Mouse (Mus musculus): ENCODE data around the gene Rpl7a. TPM values are rescaled to one million over a fixed set of nuclear protein-coding genes. Genes with fewer than 3 reads are reported as not detected.

The Rpl7a gene
- total RNA-seq, 1 experiment: 3,070 TPM

DNA sequence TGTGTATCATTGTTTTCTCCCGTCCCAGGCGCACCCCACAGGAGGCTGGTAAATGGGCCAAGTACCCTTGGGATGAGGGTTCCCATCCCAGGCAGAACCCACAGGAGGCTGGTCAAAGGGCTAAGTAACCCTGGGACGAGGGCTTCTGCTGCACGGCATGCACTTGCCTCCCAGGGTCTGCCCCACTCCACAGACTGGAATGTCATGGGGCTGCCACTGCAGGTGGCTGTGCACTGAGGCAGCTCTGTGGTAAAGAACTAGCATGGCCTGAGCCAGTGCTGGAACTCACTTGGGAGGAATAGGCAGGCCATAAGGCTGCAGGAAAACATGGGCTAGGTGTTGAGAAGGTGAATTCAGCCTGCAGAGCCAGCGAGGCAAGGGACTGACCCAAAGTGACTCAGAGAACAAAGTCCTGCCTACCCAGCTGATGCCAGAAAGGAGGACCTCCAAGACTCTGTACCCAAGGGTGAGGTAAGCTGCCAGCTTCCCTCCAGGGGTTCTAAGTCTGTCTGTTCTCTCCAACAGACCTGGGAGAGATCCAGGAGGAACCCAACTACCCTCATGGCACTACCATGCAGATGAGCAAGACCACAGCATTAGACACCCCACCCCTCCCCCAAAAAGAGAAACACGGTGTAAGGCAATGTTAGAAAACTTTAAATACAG, 9.8 kb downstream of the Rpl7a start:
- Histone ChIP-seq H3K36me3 (ENCODE audit: control insufficient read depth, insufficient read depth, low read length, poor library complexity, severe bottlenecking) (peaks cover 55% of the 10 kb centered on the region), H3K9me3 (ENCODE audit: control insufficient read depth, insufficient read depth, low read depth, low read length) (no peaks in the 10 kb centered on the region), H3K9ac (ENCODE audit: insufficient read depth, low read depth, low read length, poor library complexity, severe bottlenecking) (no peak overlapping the region), H3K4me1 (ENCODE audit: control insufficient read depth in 2 of 2, insufficient read depth in 2 of 2, low read length in 2 of 2, poor library complexity in 1 of 2) (peaks cover 0 to 6% of the 10 kb centered on the region in 2 experiments; a peak in 1 of 4 replicates), H3K27ac (ENCODE audit: insufficient read depth, low read depth, low read length, poor library complexity, severe bottlenecking) (no peak overlapping the region), H3K4me3 (ENCODE audit: insufficient read depth in 1 of 2, low read depth in 1 of 2, low read length in 2 of 2, poor library complexity in 1 of 2, severe bottlenecking in 1 of 2) (no peak overlapping the region)
- in situ Hi-C loops (cut with MboI; ENCODE audit: low sequenced_read_pairs in 2 of 2, unreplicated experiment in 2 of 2): loop anchor here in 1 of 2 experiments (25.0 kb wide), 1 partner anchor 483 kb away; the partner anchor contains the start of gene Sec16a
- no peak for DNase-seq (ENCODE audit: low read depth, low spot score)
- TF ChIP-seq CHD2 (IDR thresholded peaks at IDR 0.05; ENCODE audit: low read depth, low read length) (no peak), MAFK (IDR thresholded peaks at IDR 0.05; ENCODE audit: insufficient read depth, low read depth, low read length) (no peak), ZNF384 (IDR thresholded peaks at IDR 0.05; ENCODE audit: low read depth, low read length) (no peak), ZC3H11A (IDR thresholded peaks at IDR 0.05; ENCODE audit: borderline replicate concordance, low read depth, low read length) (no peak), HCFC1 (IDR thresholded peaks at IDR 0.05; ENCODE audit: borderline replicate concordance, insufficient read depth, low read length) (no peak)

GRCm38 (mm10) chr2:26921784-26922183, 11.2 kb downstream of the Rpl7a start:
- peaks cover 67% of the 10 kb centered on the region for H3K36me3 ChIP-seq (ENCODE audit: control insufficient read depth, insufficient read depth, low read length, poor library complexity, severe bottlenecking)

DNA sequence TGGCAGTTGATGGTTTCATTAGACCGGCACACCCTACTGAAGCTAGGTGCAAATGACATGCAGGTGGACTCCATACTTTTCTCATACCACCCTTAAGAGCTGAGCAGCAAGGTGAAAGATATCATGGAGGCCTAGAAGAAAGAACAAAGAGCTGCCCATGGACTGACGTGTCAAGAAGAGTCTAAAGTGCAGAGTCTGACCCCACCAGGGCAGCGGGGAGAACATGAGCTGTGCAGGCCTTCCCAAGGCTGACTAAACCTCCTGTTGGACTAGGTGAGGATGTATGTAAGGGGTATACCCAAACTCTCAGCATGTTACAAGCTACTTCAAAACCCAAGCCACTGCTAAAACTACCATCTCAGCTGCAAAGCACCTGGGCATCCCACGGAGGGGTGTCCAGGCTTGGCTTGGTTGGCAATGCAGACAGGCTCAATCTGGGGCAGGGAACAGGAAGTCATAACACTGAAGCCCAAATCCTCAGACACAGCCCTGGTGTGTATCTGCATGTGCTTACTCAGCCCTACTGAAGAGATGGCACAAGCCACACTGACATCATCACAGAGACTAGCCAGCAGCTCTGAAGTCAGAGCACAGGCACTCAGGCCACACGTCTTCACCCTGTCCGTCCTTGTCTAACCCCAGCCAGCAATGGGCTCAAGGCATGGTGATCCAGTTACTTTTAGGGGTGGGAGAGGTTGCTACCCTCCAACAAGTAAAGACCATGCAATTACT, 17.3 kb downstream of the Rpl7a start:
- Histone ChIP-seq H3K4me3 (ENCODE audit: insufficient read depth in 1 of 2, low read depth in 1 of 2, low read length in 2 of 2, poor library complexity in 1 of 2, severe bottlenecking in 1 of 2) (no peak overlapping the region), H3K9me3 (ENCODE audit: control insufficient read depth, insufficient read depth, low read depth, low read length) (no peaks in the 10 kb centered on the region), H3K36me3 (ENCODE audit: control insufficient read depth, insufficient read depth, low read length, poor library complexity, severe bottlenecking) (peaks cover 31% of the 10 kb centered on the region), H3K4me1 (ENCODE audit: control insufficient read depth in 2 of 2, insufficient read depth in 2 of 2, low read length in 2 of 2, poor library complexity in 1 of 2) (no peaks in the 10 kb centered on the region), H3K27ac (ENCODE audit: insufficient read depth, low read depth, low read length, poor library complexity, severe bottlenecking) (no peak overlapping the region), H3K9ac (ENCODE audit: insufficient read depth, low read depth, low read length, poor library complexity, severe bottlenecking) (no peak overlapping the region)
- TF ChIP-seq ZC3H11A (IDR thresholded peaks at IDR 0.05; ENCODE audit: borderline replicate concordance, low read depth, low read length) (no peak), MAFK (IDR thresholded peaks at IDR 0.05; ENCODE audit: insufficient read depth, low read depth, low read length) (no peak), HCFC1 (IDR thresholded peaks at IDR 0.05; ENCODE audit: borderline replicate concordance, insufficient read depth, low read length) (no peak), ZNF384 (IDR thresholded peaks at IDR 0.05; ENCODE audit: low read depth, low read length) (no peak), CHD2 (IDR thresholded peaks at IDR 0.05; ENCODE audit: low read depth, low read length) (no peak)
- in situ Hi-C loops (cut with MboI; ENCODE audit: low sequenced_read_pairs in 2 of 2, unreplicated experiment in 2 of 2): no loop called here
- DNase-seq (ENCODE audit: low read depth, low spot score): no peak

More at GRCm38 (mm10) chr2:26921784-26922183, 11.2 kb downstream of the Rpl7a start:
- no peak overlapping the region for H3K4me3 ChIP-seq (ENCODE audit: insufficient read depth in 1 of 2, low read depth in 1 of 2, low read length in 2 of 2, poor library complexity in 1 of 2, severe bottlenecking in 1 of 2)
- in situ Hi-C loops (cut with MboI; ENCODE audit: low sequenced_read_pairs in 2 of 2, unreplicated experiment in 2 of 2): loop anchor here in 1 of 2 experiments (25.0 kb wide), 1 partner anchor 484 kb away; the partner anchor contains the start of gene Sec16a
- no peak for TF ChIP-seq ZNF384 (IDR thresholded peaks at IDR 0.05; ENCODE audit: low read depth, low read length)
- no peak for TF ChIP-seq ZC3H11A (IDR thresholded peaks at IDR 0.05; ENCODE audit: borderline replicate concordance, low read depth, low read length)
- TF ChIP-seq HCFC1 (IDR thresholded peaks at IDR 0.05; ENCODE audit: borderline replicate concordance, insufficient read depth, low read length): no peak
- no peak for TF ChIP-seq CHD2 (IDR thresholded peaks at IDR 0.05; ENCODE audit: low read depth, low read length)
- no peak for TF ChIP-seq MAFK (IDR thresholded peaks at IDR 0.05; ENCODE audit: insufficient read depth, low read depth, low read length)
- H3K9me3 ChIP-seq (ENCODE audit: control insufficient read depth, insufficient read depth, low read depth, low read length): no peaks in the 10 kb centered on the region
- no peak overlapping the region for H3K27ac ChIP-seq (ENCODE audit: insufficient read depth, low read depth, low read length, poor library complexity, severe bottlenecking)
- no peak for DNase-seq (ENCODE audit: low read depth, low spot score)
- H3K4me1 ChIP-seq (ENCODE audit: control insufficient read depth in 2 of 2, insufficient read depth in 2 of 2, low read length in 2 of 2, poor library complexity in 1 of 2): peaks cover 0 to 6% of the 10 kb centered on the region in 2 experiments; a peak in 1 of 4 replicates
- H3K9ac ChIP-seq (ENCODE audit: insufficient read depth, low read depth, low read length, poor library complexity, severe bottlenecking): no peak overlapping the region

DNA sequence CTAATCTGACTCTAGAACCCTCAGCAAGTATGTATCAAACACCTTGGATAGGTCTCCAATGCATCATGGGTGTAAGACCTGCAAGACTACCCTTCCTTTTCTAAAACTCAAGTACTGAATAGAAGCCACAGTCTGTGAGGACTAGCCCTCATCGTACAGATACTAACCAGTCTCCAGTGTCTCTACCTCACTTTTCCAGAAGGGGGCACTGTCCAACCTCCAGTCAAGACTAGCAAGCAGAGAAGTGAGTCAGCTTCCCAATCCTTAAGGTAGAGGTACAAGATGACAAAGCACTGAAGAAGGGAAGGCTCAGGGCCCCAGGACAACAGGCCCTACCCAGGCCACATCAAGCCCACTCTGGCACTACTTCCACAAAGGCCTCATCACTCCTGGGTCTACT, 19.8 kb downstream of the Rpl7a start:
- DNase-seq (ENCODE audit: low read depth, low spot score): peak; percentile 69

More for the DNA sequence above, 19.8 kb downstream of the Rpl7a start:
- Histone ChIP-seq H3K4me3 (ENCODE audit: insufficient read depth in 1 of 2, low read depth in 1 of 2, low read length in 2 of 2, poor library complexity in 1 of 2, severe bottlenecking in 1 of 2) (no peak overlapping the region), H3K4me1 (ENCODE audit: control insufficient read depth in 2 of 2, insufficient read depth in 2 of 2, low read length in 2 of 2, poor library complexity in 1 of 2) (peaks cover 2 to 7% of the 10 kb centered on the region in 2 experiments; a peak in 2 of 4 replicates), H3K36me3 (ENCODE audit: control insufficient read depth, insufficient read depth, low read length, poor library complexity, severe bottlenecking) (peaks cover 21% of the 10 kb centered on the region), H3K9ac (ENCODE audit: insufficient read depth, low read depth, low read length, poor library complexity, severe bottlenecking) (no peak overlapping the region), H3K9me3 (ENCODE audit: control insufficient read depth, insufficient read depth, low read depth, low read length) (no peaks in the 10 kb centered on the region), H3K27ac (ENCODE audit: insufficient read depth, low read depth, low read length, poor library complexity, severe bottlenecking) (no peak overlapping the region)
- in situ Hi-C loops (cut with MboI; ENCODE audit: low sequenced_read_pairs in 2 of 2, unreplicated experiment in 2 of 2): no loop called here
- TF ChIP-seq MAFK (IDR thresholded peaks at IDR 0.05; ENCODE audit: insufficient read depth, low read depth, low read length): peak; percentile 84
- no peak for TF ChIP-seq ZNF384 (IDR thresholded peaks at IDR 0.05; ENCODE audit: low read depth, low read length)
- peak; percentile 61; the same call in 1 of the 2 replicates for TF ChIP-seq ZC3H11A (IDR thresholded peaks at IDR 0.05; ENCODE audit: borderline replicate concordance, low read depth, low read length)
- no peak for TF ChIP-seq CHD2 (IDR thresholded peaks at IDR 0.05; ENCODE audit: low read depth, low read length)
- no peak for TF ChIP-seq HCFC1 (IDR thresholded peaks at IDR 0.05; ENCODE audit: borderline replicate concordance, insufficient read depth, low read length)
